Mouse (Mus musculus) CH12.LX (cell line): ENCODE results near the gene Dirc2. TPM values are rescaled to one million over a fixed set of nuclear protein-coding genes. Genes with fewer than 3 reads are reported as not detected.

Experiments
- DNase-seq: peaks from one replicate; pipeline ENCODE4 v3.0.0-alpha.2; 2013; ENCODE audit errors: extremely low read depth
- H3K27ac ChIP-seq: 2 replicates; pipeline ENCODE4 v1.5.1; 2012; ENCODE audit warnings: low read depth, mild to moderate bottlenecking, control low read depth, moderate library complexity; ENCODE audit not compliant: insufficient read depth
- H3K27me3 ChIP-seq: replicated peaks from 2 replicates; pipeline ENCODE3; 2012; ENCODE audit warnings: inconsistent platforms
- H3K36me3 ChIP-seq, 2 experiments: replicated peaks in 1 of 2; 2 replicates each; pipeline versions ENCODE3 to v1.6.1; 2012; ENCODE audit warnings: inconsistent platforms in 1 of 2, low read length in 1 of 2, mild to moderate bottlenecking in 1 of 2, mixed read lengths in 1 of 2, moderate library complexity in 1 of 2; ENCODE audit not compliant: control insufficient read depth in 1 of 2, insufficient read depth in 1 of 2
- H3K4me1 ChIP-seq, 2 experiments: 2 replicates each; pipeline ENCODE4 v1.6.1; 2012; ENCODE audit warnings: inconsistent platforms in 1 of 2, moderate library complexity in 1 of 2; ENCODE audit not compliant: insufficient read depth in 2 of 2, control insufficient read depth in 1 of 2
- H3K4me2 ChIP-seq: 2 replicates; pipeline ENCODE4 v1.6.1; 2012; ENCODE audit warnings: low read depth, mild to moderate bottlenecking, control low read depth; ENCODE audit not compliant: poor library complexity, insufficient read depth, severe bottlenecking
- H3K4me3 ChIP-seq, 3 experiments: fragments of 150-350 bp in 1 of 3; sonication (generic) in 1 of 3; replicated peaks in 1 of 3; 2 replicates each; pipeline versions ENCODE3 to v1.5.1; 2011 to 2012; ENCODE audit warnings: low read depth in 2 of 3, low read length in 2 of 3, mild to moderate bottlenecking in 2 of 3, moderate library complexity in 2 of 3, control low read depth in 1 of 3, improper control_type of control experiment in 1 of 3, inconsistent platforms in 1 of 3, mixed read lengths in 1 of 3; ENCODE audit not compliant: poor library complexity in 1 of 3
- H3K79me2 ChIP-seq: replicated peaks from 2 replicates; pipeline ENCODE4 v1.6.1; 2012; ENCODE audit warnings: mild to moderate bottlenecking, moderate library complexity; ENCODE audit not compliant: control insufficient read depth, poor library complexity, insufficient read depth, severe bottlenecking; ENCODE audit errors: extremely low read depth
- H3K9ac ChIP-seq: 2 replicates; pipeline ENCODE4 v1.6.1; 2012; ENCODE audit warnings: low read depth, mild to moderate bottlenecking, control low read depth, moderate library complexity; ENCODE audit not compliant: insufficient read depth
- H3K9me3 ChIP-seq: replicated peaks from 2 replicates; pipeline ENCODE3; 2012; ENCODE audit warnings: low read length, inconsistent platforms, mixed read lengths
- CHD1 ChIP-seq: IDR thresholded peaks from 2 replicates; pipeline ENCODE4 v1.6.1; 2012; ENCODE audit warnings: low read depth, low read length, improper control_type of control experiment, inconsistent platforms
- CTCF ChIP-seq, 2 experiments: IDR thresholded peaks in 1 of 2; conservative IDR thresholded peaks in 1 of 2; 2 replicates each; pipeline ENCODE4 v1.5.1; 2011 to 2012; ENCODE audit warnings: low read depth in 2 of 2, low read length in 2 of 2, improper control_type of control experiment in 1 of 2, inconsistent platforms in 1 of 2, mild to moderate bottlenecking in 1 of 2, moderate library complexity in 1 of 2
- E2F4 ChIP-seq: IDR thresholded peaks from 2 replicates; pipeline ENCODE4 v1.6.1; 2011; ENCODE audit warnings: low read depth, low read length, improper control_type of control experiment; ENCODE audit not compliant: insufficient replicate concordance
- ELF1 ChIP-seq: IDR thresholded peaks from 2 replicates; pipeline ENCODE4 v1.6.1; 2014; ENCODE audit warnings: low read depth, mild to moderate bottlenecking, inconsistent platforms, low read length, improper control_type of control experiment
- EP300 ChIP-seq: IDR thresholded peaks from 2 replicates; pipeline ENCODE4 v1.6.1; 2011; ENCODE audit warnings: low read length, improper control_type of control experiment
- ETS1 ChIP-seq: conservative IDR thresholded peaks from 2 replicates; pipeline ENCODE4 v1.6.1; 2012; ENCODE audit warnings: low read depth, mild to moderate bottlenecking, inconsistent platforms, low read length, improper control_type of control experiment, moderate library complexity
- IRF4 ChIP-seq: IDR thresholded peaks from 2 replicates; pipeline ENCODE4 v1.6.1; 2014; ENCODE audit warnings: low read depth, mild to moderate bottlenecking, inconsistent platforms, low read length, improper control_type of control experiment
- JUN ChIP-seq: IDR thresholded peaks from 2 replicates; pipeline ENCODE4 v1.6.1; 2011; ENCODE audit warnings: low read depth, mild to moderate bottlenecking, low read length, improper control_type of control experiment, moderate library complexity; ENCODE audit not compliant: insufficient read depth
- KAT2A ChIP-seq: IDR thresholded peaks from 2 replicates; pipeline ENCODE4 v1.6.1; 2012; ENCODE audit warnings: low read length, improper control_type of control experiment, inconsistent platforms; ENCODE audit not compliant: insufficient replicate concordance
- MAFK ChIP-seq: IDR thresholded peaks from 2 replicates; pipeline ENCODE4 v1.6.1; 2011; ENCODE audit warnings: low read length, improper control_type of control experiment; ENCODE audit not compliant: insufficient replicate concordance
- MAX ChIP-seq: IDR thresholded peaks from 2 replicates; pipeline ENCODE4 v1.6.1; 2011; ENCODE audit warnings: low read length, improper control_type of control experiment
- MAZ ChIP-seq: IDR thresholded peaks from 2 replicates; pipeline ENCODE4 v1.6.1; 2012; ENCODE audit warnings: low read depth, mild to moderate bottlenecking, inconsistent platforms, low read length, improper control_type of control experiment, moderate library complexity
- MXI1 ChIP-seq: IDR thresholded peaks from 2 replicates; pipeline ENCODE4 v1.6.1; 2011; ENCODE audit warnings: mild to moderate bottlenecking, low read depth, low read length, improper control_type of control experiment
- MYC ChIP-seq: IDR thresholded peaks from 2 replicates; pipeline ENCODE4 v1.6.1; 2011; ENCODE audit warnings: low read depth, mild to moderate bottlenecking, improper control_type of control experiment, low read length
- NELFE ChIP-seq: IDR thresholded peaks from 2 replicates; pipeline ENCODE4 v1.6.1; 2011; ENCODE audit warnings: low read depth, low read length, improper control_type of control experiment
- PAX5 ChIP-seq: IDR thresholded peaks from 2 replicates; pipeline ENCODE4 v1.6.1; 2012; ENCODE audit warnings: low read length, inconsistent platforms, mixed read lengths
- POLR2A ChIP-seq: IDR thresholded peaks from 2 replicates; pipeline ENCODE4 v1.6.1; 2011; ENCODE audit warnings: low read depth, mild to moderate bottlenecking, improper control_type of control experiment, low read length
- POLR2AphosphoS2 ChIP-seq: IDR thresholded peaks from 2 replicates; pipeline ENCODE4 v1.6.1; 2011; ENCODE audit warnings: low read depth, low read length, improper control_type of control experiment
- RAD21 ChIP-seq: IDR thresholded peaks from 2 replicates; pipeline ENCODE4 v1.6.1; 2011; ENCODE audit warnings: low read depth, mild to moderate bottlenecking, low read length, improper control_type of control experiment, moderate library complexity
- SIN3A ChIP-seq: IDR thresholded peaks from 2 replicates; pipeline ENCODE4 v1.6.1; 2012; ENCODE audit warnings: low read length, improper control_type of control experiment, inconsistent platforms
- TCF12 ChIP-seq: IDR thresholded peaks from 2 replicates; pipeline ENCODE4 v1.6.1; 2014; ENCODE audit warnings: low read depth, mild to moderate bottlenecking, inconsistent platforms, low read length, improper control_type of control experiment
- UBTF ChIP-seq: IDR thresholded peaks from 2 replicates; pipeline ENCODE4 v1.6.1; 2012; ENCODE audit warnings: low read depth, mild to moderate bottlenecking, inconsistent platforms, low read length, improper control_type of control experiment, moderate library complexity
- USF1 ChIP-seq: IDR thresholded peaks from 2 replicates; pipeline ENCODE4 v1.6.1; 2014; ENCODE audit warnings: low read depth, mild to moderate bottlenecking, inconsistent platforms, low read length, improper control_type of control experiment
- USF2 ChIP-seq: conservative IDR thresholded peaks from 2 replicates; pipeline ENCODE4 v1.6.1; 2011; ENCODE audit warnings: low read depth, low read length, improper control_type of control experiment
- ZC3H11A ChIP-seq: IDR thresholded peaks from 2 replicates; pipeline ENCODE4 v1.6.1; 2012; ENCODE audit warnings: low read depth, mild to moderate bottlenecking, inconsistent platforms, low read length, improper control_type of control experiment
- ZKSCAN1 ChIP-seq: IDR thresholded peaks from 2 replicates; pipeline ENCODE4 v1.6.1; 2012; ENCODE audit warnings: low read depth, inconsistent platforms, low read length, improper control_type of control experiment, borderline replicate concordance
- ZMIZ1 ChIP-seq: IDR thresholded peaks from 2 replicates; pipeline ENCODE4 v1.6.1; 2012; ENCODE audit warnings: low read depth, mild to moderate bottlenecking, inconsistent platforms, low read length, improper control_type of control experiment
- dilution Hi-C: fragments of 300-500 bp; cut with MboI; formaldehyde crosslinking; loops from 2 replicates; pipeline ENCODE4 v1.14.3; 2020; ENCODE audit warnings: low sequenced_read_pairs; ENCODE audit not compliant: extremely low pct_unique_long_range_greater_than_20kb, extremely low pct_ligation_motif_present
- in situ Hi-C: fragments of 300-500 bp; cut with MboI; formaldehyde crosslinking; loops from 3 replicates; pipeline ENCODE4 v1.14.3; 2019; ENCODE audit warnings: low sequenced_read_pairs, low pct_ligation_motif_present, low pct_unique_long_range_greater_than_20kb, mixed read lengths
- polyA plus RNA-seq: library from polyadenylated mRNA; unstranded; fragments of >175 nt; gene quantifications from 2 replicates; pipeline ENCODE4 v1.2.1, GENCODE M21; 2012; ENCODE audit warnings: low read depth; ENCODE audit not compliant: insufficient read length
- total RNA-seq, 2 experiments: library from RNA; depleted of rRNA; stranded (reverse); fragments of 300-350 nt in 1 of 2; fragments of >200 nt in 1 of 2; gene quantifications; 2 replicates each; pipeline ENCODE4 v1.2.3; 2012 to 2014

Gene Dirc2
- total and polyA plus RNA-seq, 3 experiments = 5.7 to 6.9 (median 6.8) TPM

- peak; percentile 43; the same call in 1 of the 2 replicates for TF ChIP-seq IRF4
- peak; percentile 77; the same call in 1 of the 2 replicates for TF ChIP-seq NELFE
- no peak for TF ChIP-seq JUN
- 0 out of 2 replicates have a peak, but pooled peaks have one; percentile 39 for TF ChIP-seq SIN3A
- TF ChIP-seq TCF12 = peak; percentile 19; the same call in 1 of the 2 replicates
- TF ChIP-seq ZMIZ1 = no peak
- no peak for TF ChIP-seq CHD1
- peak; percentile 50; the same call in 1 of the 2 replicates for TF ChIP-seq MAX
- TF ChIP-seq USF2 = no peak
- no peak for TF ChIP-seq PAX5
- peak; percentile 98 for TF ChIP-seq ZC3H11A
Observed at GRCm38 (mm10) chr16:35817255-35818089, 48.3 kb upstream of the Dirc2 start (continued).

DNA sequence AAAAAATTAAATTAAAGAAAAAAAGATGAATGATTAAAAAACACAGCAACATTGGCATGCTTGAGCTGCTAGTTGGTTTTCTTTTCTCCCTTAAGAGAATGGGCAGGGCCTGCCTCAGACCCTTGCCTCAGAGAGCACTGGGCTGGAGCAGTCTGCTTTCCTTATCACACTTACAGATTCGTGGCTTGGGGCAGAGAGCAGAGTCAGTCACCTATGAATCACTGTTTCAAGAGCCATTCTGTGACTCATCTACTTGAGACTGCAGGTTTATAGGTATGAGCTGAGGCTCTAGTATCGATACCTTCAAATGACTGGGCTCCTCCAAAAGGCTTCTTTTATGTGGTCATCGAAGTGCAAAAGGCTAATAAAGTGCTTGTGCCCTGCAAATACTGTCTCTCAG, 44.0 kb upstream of the Dirc2 start:
- 0 out of 4 replicates have a peak, but pooled peaks cover 0 to 2% of the 10 kb centered on the region in 2 experiments for H3K4me1 ChIP-seq
- in situ Hi-C loops = no loop called here
- no peak for DNase-seq
- no peak overlapping the region for H3K9ac ChIP-seq
- no peaks in the 10 kb centered on the region for H3K9me3 ChIP-seq
- no peaks in the 10 kb centered on the region for H3K27me3 ChIP-seq
- dilution Hi-C loops = no loop called here
- no peak for TF ChIP-seq USF1
- TF ChIP-seq KAT2A = no peak
- no peak for TF ChIP-seq ZC3H11A
- no peak for TF ChIP-seq E2F4
- no peak for TF ChIP-seq CTCF (conservative IDR thresholded peaks at IDR 0.05 in 1 of 2, IDR thresholded peaks at IDR 0.05 in 1 of 2; ENCODE audit: low read depth in 2 of 2, low read length in 2 of 2)
- no peak for TF ChIP-seq ZKSCAN1
- no peak for TF ChIP-seq MAFK
- no peak for TF ChIP-seq EP300
- no peak for TF ChIP-seq MXI1
- TF ChIP-seq UBTF = no peak
- TF ChIP-seq RAD21 = no peak
- TF ChIP-seq POLR2A = no peak
- no peak for TF ChIP-seq ETS1
- TF ChIP-seq POLR2AphosphoS2 = no peak
- TF ChIP-seq USF2 = no peak
- TF ChIP-seq ELF1 = no peak
- TF ChIP-seq MAZ = no peak
- TF ChIP-seq NELFE = no peak
- TF ChIP-seq IRF4 = no peak
- TF ChIP-seq MYC = no peak
- H3K4me2 ChIP-seq = no peak overlapping the region
- no peaks in the 10 kb centered on the region for H3K79me2 ChIP-seq
- H3K36me3 ChIP-seq = peaks cover 14 to 77% of the 10 kb centered on the region in 2 experiments
- no peak overlapping the region for H3K27ac ChIP-seq
- H3K4me3 ChIP-seq = no peak overlapping the region
